Mouse (Mus musculus): ENCODE measurements around the gene Hspa1a.
"Not testable (repeated sequence)": the region's sequence is repeated elsewhere in the genome, so short reads cannot be mapped to it uniquely, and the experiment has no call there.

Hspa1a gene

GRCm38 (mm10) chr17:34969822-34970221, 2.1 kb downstream of the Hspa1a start, which contains the start of gene Gm20481:
Gm20481 (plus strand) TSS chr17:34969912.
- DNase-seq (ENCODE audit: low read depth, low spot score): not testable (repeated sequence)

- DNase-seq (ENCODE audit: low read depth, low spot score): no peak
Observed at GRCm38 (mm10) chr17:34965627-34966026, 6.3 kb downstream of the Hspa1a start.

GRCm38 (mm10) chr17:34964640-34965049, 7.3 kb downstream of the Hspa1a start:
- DNase-seq (ENCODE audit: low read depth, low spot score): no peak

- DNase-seq (ENCODE audit: low read depth, low spot score): no peak
Observed at GRCm38 (mm10) chr17:34962841-34963240, 9.1 kb downstream of the Hspa1a start.

- DNase-seq (ENCODE audit: low read depth, low spot score): no peak
Observed at GRCm38 (mm10) chr17:34962125-34962524, 9.8 kb downstream of the Hspa1a start.

- no peak for DNase-seq (ENCODE audit: low read depth, low spot score)
Observed at GRCm38 (mm10) chr17:34960702-34961493, 11.1 kb downstream of the Hspa1a start.

GRCm38 (mm10) chr17:34959881-34960515, 12.0 kb downstream of the Hspa1a start:
- DNase-seq (ENCODE audit: low read depth, low spot score): no peak

GRCm38 (mm10) chr17:34959130-34959778, 12.7 kb downstream of the Hspa1a start, which contains the start of gene Hspa1b:
Hspa1b (minus strand) TSS chr17:34959238.
- not testable (repeated sequence) for DNase-seq (ENCODE audit: low read depth, low spot score)

- not testable (repeated sequence) for DNase-seq (ENCODE audit: low read depth, low spot score)
Observed at GRCm38 (mm10) chr17:34958734-34959129, 13.2 kb downstream of the Hspa1a start.

- DNase-seq (ENCODE audit: low read depth, low spot score): not testable (repeated sequence)
Observed at GRCm38 (mm10) chr17:34957966-34958365, 14.0 kb downstream of the Hspa1a start.

GRCm38 (mm10) chr17:34957291-34957690, 14.7 kb downstream of the Hspa1a start:
- not testable (repeated sequence) for DNase-seq (ENCODE audit: low read depth, low spot score)

GRCm38 (mm10) chr17:34956340-34956739, 15.6 kb downstream of the Hspa1a start:
- no peak for DNase-seq (ENCODE audit: low read depth, low spot score)

GRCm38 (mm10) chr17:34955884-34956283, 16.1 kb downstream of the Hspa1a start:
- no peak for DNase-seq (ENCODE audit: low read depth, low spot score)

- no peak for DNase-seq (ENCODE audit: low read depth, low spot score)
Observed at GRCm38 (mm10) chr17:34954831-34955230, 17.1 kb downstream of the Hspa1a start.

GRCm38 (mm10) chr17:34953904-34954303, 18.1 kb downstream of the Hspa1a start:
- DNase-seq (ENCODE audit: low read depth, low spot score): no peak

GRCm38 (mm10) chr17:34953258-34953657, 18.7 kb downstream of the Hspa1a start:
- no peak for DNase-seq (ENCODE audit: low read depth, low spot score)

- DNase-seq (ENCODE audit: low read depth, low spot score): peak; percentile 69
Observed at GRCm38 (mm10) chr17:34952378-34953040, 19.4 kb downstream of the Hspa1a start.

GRCm38 (mm10) chr17:34951636-34952377, 20.1 kb downstream of the Hspa1a start:
- DNase-seq (ENCODE audit: low read depth, low spot score): no peak

GRCm38 (mm10) chr17:34950514-34951455, 21.2 kb downstream of the Hspa1a start:
- no peak for DNase-seq (ENCODE audit: low read depth, low spot score)

GRCm38 (mm10) chr17:34949553-34949969, 22.4 kb downstream of the Hspa1a start:
- no peak for DNase-seq (ENCODE audit: low read depth, low spot score)
